In genomic region chr6:92422286-92422685, GRCm38 (mm10) we compare ENCODE assay signal across 8 mouse cellular contexts.
A peak's percentile ranks its signal among the peaks of the same experiment; 100 is the strongest.
DNase-seq lines count a peak whose midpoint lies in the region; ATAC-seq lines count a peak whose summit lies in the region.

No protein-coding gene starts in this region.

- H3K4me2 ChIP-seq in liver, embryonic 13.5 days: no peak overlapping the region

- H3K9ac ChIP-seq in liver, embryonic 13.5 days: no peak overlapping the region

- ATAC-seq in common myeloid progenitor, adult 5-6 weeks (replicated peaks; ENCODE audit: low read depth, poor library complexity, severe bottlenecking): peak; percentile 95
- no peak for ATAC-seq in liver, embryonic 13.5 days (ENCODE audit: low read depth)
- no peak for ATAC-seq in inflammation-experienced regulatory T-cells, adult 6 months

- no peaks in the 10 kb centered on the region for H3K36me3 ChIP-seq in liver, embryonic 13.5 days

- DNase-seq in gastrocnemius, adult 18-20 months (ENCODE audit: low spot score): peak; percentile 16
- no peak for DNase-seq in gastrocnemius, postnatal 25 days
- peak; percentile 38 for DNase-seq in ovary, postnatal 36 days (ENCODE audit: low spot score)
- DNase-seq in ovary, postnatal 10 days (ENCODE audit: low spot score): no peak
- DNase-seq in liver, embryonic 13.5 days: peak; percentile 2
- DNase-seq in spleen, postnatal 4 days (ENCODE audit: low spot score in 2 of 2): no peak

- WGBS in liver, embryonic 13.5 days (ENCODE audit: insufficient replicate concordance): 23% methylated on average over 11 of the region's 11 CpGs

- H3K27ac ChIP-seq in liver, embryonic 13.5 days: no peak overlapping the region

- no peak overlapping the region for H3K4me3 ChIP-seq in liver, embryonic 13.5 days (replicated peaks)

- H3K4me1 ChIP-seq in liver, embryonic 13.5 days (replicated peaks): no peaks in the 10 kb centered on the region

- H3K27me3 ChIP-seq in liver, embryonic 13.5 days: no peaks in the 10 kb centered on the region

- no peaks in the 10 kb centered on the region for H3K9me3 ChIP-seq in liver, embryonic 13.5 days (replicated peaks)

Comparison
In these comparisons a context has a peak if more than half of its experiments do, and no peak if none do; other contexts are left out.
1. DNase-seq: peak in gastrocnemius, adult 18-20 months (single experiment), ovary, postnatal 36 days (single experiment) and liver, embryonic 13.5 days (single experiment); none in gastrocnemius, postnatal 25 days (single experiment), ovary, postnatal 10 days (single experiment) and spleen, postnatal 4 days (0 of 2).